Mouse (Mus musculus) liver, adult 2 months (tissue): ENCODE measurements around the gene 2200002J24Rik. TPM values are rescaled to one million over a fixed set of nuclear protein-coding genes. Genes with fewer than 3 reads are reported as not detected.

Experiments used
- DNase-seq: peaks from one replicate; pipeline ENCODE4 v3.0.0-alpha.2; 2011; ENCODE audit warnings: low read depth, low spot score; ENCODE audit errors: extremely low read depth
- H3K27ac ChIP-seq: fragments of 200-500 bp; replicated peaks from 2 replicates; pipeline ENCODE4 v1.5.1; 2012; ENCODE audit warnings: low read depth, mild to moderate bottlenecking, control low read depth, inconsistent platforms, low read length; ENCODE audit not compliant: insufficient read depth
- H3K27me3 ChIP-seq: fragments of 200-500 bp; 2 replicates; pipeline ENCODE4 v1.6.1; 2012; ENCODE audit warnings: mild to moderate bottlenecking, moderate library complexity, low read length, inconsistent platforms; ENCODE audit not compliant: control insufficient read depth, insufficient read depth
- H3K36me3 ChIP-seq: fragments of 200-500 bp; 2 replicates; pipeline ENCODE4 v1.6.1; 2012; ENCODE audit warnings: low read length, inconsistent platforms; ENCODE audit not compliant: control insufficient read depth, insufficient read depth
- H3K4me1 ChIP-seq: fragments of 200-500 bp; 2 replicates; pipeline ENCODE4 v1.6.1; 2011; ENCODE audit warnings: low read length; ENCODE audit not compliant: control insufficient read depth, insufficient read depth
- H3K4me3 ChIP-seq: fragments of 200-500 bp; 2 replicates; pipeline ENCODE4 v1.5.1; 2011; ENCODE audit warnings: low read depth, mild to moderate bottlenecking, control low read depth, low read length, moderate library complexity; ENCODE audit not compliant: insufficient read depth
- H3K79me2 ChIP-seq: fragments of 200-500 bp; 2 replicates; pipeline ENCODE4 v1.6.1; 2012; ENCODE audit warnings: inconsistent platforms, mild to moderate bottlenecking, low read length, moderate library complexity; ENCODE audit not compliant: control insufficient read depth, insufficient read depth
- H3K9ac ChIP-seq: fragments of 200-500 bp; 2 replicates; pipeline ENCODE4 v1.6.1; 2012; ENCODE audit warnings: low read depth, mild to moderate bottlenecking, control low read depth, inconsistent platforms, low read length
- CTCF ChIP-seq: fragments of 200-500 bp; IDR thresholded peaks from 2 replicates; pipeline ENCODE4 v1.5.1; 2011; ENCODE audit warnings: low read depth, low read length, control low read depth
- POLR2A ChIP-seq: fragments of 200-500 bp; IDR thresholded peaks from 2 replicates; pipeline ENCODE4 v1.6.1; 2011; ENCODE audit warnings: low read length, control low read depth; ENCODE audit not compliant: insufficient read depth; ENCODE audit errors: extremely low read depth
- WGBS: fragments of 180-500 bp; shearing (Covaris S2); methylation state at CpG from one replicate; pipeline ENCODE4 v1.1.7; 2018; 5-methylcytosine and 5-hydroxymethylcytosine counted together
- polyA plus RNA-seq: library from polyadenylated mRNA; depleted of rRNA; stranded (reverse); fragments of >200 nt; gene quantifications from 2 replicates; pipeline ENCODE4 v1.2.3, GENCODE M21; 2012
- total RNA-seq: library from RNA; depleted of rRNA; stranded (reverse); fragments of >200 nt; gene quantifications from 2 replicates; pipeline ENCODE4 v1.2.3, GENCODE M21; 2014

The 2200002J24Rik gene
- total and polyA plus RNA-seq, 2 experiments: not detected

DNA sequence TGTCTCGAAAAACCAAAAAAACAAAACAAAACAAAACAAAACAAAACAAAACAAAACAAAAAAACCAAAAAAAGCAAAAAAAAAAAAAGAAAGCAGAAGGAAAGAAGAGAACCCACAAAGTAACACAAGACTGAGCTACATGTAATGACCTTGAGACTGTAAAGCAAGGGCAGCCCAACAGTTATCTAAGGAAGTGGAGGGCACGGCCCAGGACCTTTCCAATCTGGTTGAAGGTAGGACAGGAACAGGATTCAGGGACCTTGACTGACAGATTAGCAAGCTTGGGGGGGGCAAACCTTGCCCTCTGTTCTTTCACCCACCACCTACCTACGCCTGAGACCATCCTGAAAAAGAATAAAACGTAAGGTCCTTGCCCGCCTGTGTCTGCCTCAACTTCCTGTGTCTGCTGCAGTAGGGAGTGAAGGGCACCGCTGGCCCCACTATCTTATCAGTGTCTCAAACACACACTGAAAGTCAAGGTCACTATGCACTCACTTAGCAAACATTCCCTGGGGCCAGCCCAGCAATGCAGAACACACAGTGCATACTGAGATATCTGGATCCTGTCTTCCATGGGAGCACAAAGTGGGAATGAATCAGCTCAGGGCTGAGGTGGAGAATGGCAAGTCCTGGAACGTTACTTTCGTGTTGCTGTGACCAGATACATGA, 7.6 kb downstream of the 2200002J24Rik start:
- peak; percentile 85 for DNase-seq
- H3K4me3 ChIP-seq: no peak overlapping the region
- no peaks in the 10 kb centered on the region for H3K36me3 ChIP-seq
- H3K9ac ChIP-seq: no peak overlapping the region
- peaks cover 9% of the 10 kb centered on the region; the same call in 1 of the 2 replicates for H3K4me1 ChIP-seq
- peak overlapping the region; percentile 14; the same call in 1 of the 2 replicates for H3K27ac ChIP-seq
- TF ChIP-seq POLR2A: no peak
- no peak for TF ChIP-seq CTCF
- WGBS: 16% methylated on average over 8 of the region's 8 CpGs
- H3K27me3 ChIP-seq: no peaks in the 10 kb centered on the region
- H3K79me2 ChIP-seq: no peaks in the 10 kb centered on the region

DNA sequence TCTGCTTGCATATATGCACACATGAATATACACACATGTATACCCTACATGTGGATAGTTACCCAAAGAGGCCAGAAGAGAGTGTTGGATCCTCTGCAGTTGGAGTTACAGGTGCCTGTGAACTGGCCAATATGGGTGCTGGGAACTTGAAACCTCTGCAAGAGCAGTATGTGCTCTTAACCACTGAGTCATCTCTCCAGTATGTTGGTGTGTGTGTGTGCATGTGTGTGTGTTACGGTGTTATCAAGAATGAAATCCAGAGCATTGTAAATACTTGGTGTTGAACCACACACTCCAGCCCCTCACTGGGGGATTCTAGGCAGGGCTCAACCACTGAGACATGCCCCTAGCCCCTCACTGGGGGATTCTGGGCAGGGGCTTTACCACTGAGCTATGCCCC, 8.7 kb downstream of the 2200002J24Rik start:
- 97% methylated on average over 1 of the region's 1 CpGs for WGBS
- no peak for DNase-seq
- no peak overlapping the region for H3K4me3 ChIP-seq

DNA sequence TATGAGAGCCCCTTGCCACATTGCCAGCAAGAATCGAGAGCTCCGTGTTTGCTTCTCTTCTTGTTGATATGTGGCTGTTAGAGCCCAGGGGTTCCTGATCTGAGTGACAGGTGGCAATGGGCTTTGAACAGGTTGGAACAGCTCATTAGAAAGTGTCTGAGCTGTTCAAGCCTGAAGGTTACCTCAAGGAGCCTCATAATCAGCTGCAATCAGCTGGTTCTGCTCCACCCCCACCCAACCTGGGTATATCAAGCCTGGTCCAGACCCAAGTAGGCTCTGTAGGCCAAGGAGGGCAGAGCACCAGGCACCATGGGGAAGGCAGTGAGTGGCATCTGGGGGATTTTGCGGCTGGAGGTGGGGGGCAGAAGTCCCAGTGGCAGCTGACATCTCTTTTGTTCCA, 13.2 kb downstream of the 2200002J24Rik start, which contains the start of gene Atp4a:
Atp4a (plus strand) TSS at position 268 of the 400 bp plus-strand sequence.
- DNase-seq: no peak
- no peak within 1 kb of the TSS for H3K27ac ChIP-seq

More for the DNA sequence above, 8.7 kb downstream of the 2200002J24Rik start:
- TF ChIP-seq CTCF (no peak), POLR2A (no peak)
- Histone ChIP-seq H3K36me3 (no peaks in the 10 kb centered on the region), H3K4me1 (peaks cover 9% of the 10 kb centered on the region; the same call in 1 of the 2 replicates), H3K9ac (no peak overlapping the region), H3K27ac (no peak overlapping the region), H3K27me3 (no peaks in the 10 kb centered on the region), H3K79me2 (no peaks in the 10 kb centered on the region)

DNA sequence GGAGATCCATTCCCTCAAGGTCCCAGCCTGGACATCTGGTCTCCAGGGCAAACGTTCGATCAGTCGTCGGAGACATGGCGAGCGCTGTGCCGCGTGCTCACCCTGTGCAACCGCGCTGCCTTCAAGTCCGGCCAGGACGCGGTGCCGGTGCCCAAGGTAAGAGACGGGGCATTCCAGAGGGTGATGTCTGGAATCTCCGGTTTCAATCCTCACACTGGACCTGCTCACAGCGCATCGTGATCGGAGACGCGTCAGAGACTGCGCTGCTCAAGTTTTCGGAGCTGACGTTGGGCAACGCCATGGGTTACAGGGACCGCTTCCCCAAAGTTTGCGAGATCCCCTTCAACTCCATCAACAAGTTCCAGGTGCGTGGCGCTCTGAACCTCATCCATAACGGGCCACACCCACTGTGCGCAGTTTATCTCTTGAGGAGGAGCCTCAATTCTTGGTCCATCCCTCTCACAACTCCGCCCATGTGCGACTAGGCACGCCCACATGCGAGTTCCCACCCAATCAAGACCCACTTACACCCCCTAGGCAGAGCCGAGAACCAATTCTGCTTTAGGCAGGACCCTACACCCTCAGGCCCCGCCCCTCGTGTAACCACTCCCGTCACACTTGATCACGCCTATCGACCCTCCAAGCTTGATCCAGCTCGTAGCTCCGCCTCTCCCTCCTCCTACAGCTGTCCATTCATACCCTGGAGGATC, 18.4 kb downstream of the 2200002J24Rik start:
- 8% methylated on average over 43 of the region's 43 CpGs for WGBS
- H3K4me1 ChIP-seq: peaks cover 13% of the 10 kb centered on the region
- TF ChIP-seq POLR2A (no peak), CTCF (no peak)
- no peak overlapping the region for H3K27ac ChIP-seq
- no peaks in the 10 kb centered on the region for H3K27me3 ChIP-seq
- H3K9ac ChIP-seq: no peak overlapping the region
- peak; percentile 40 for DNase-seq
- H3K36me3 ChIP-seq: no peaks in the 10 kb centered on the region
- H3K4me3 ChIP-seq: peak overlapping the region; percentile 4; the same call in 1 of the 2 replicates
- no peaks in the 10 kb centered on the region for H3K79me2 ChIP-seq

More for the DNA sequence above, 13.2 kb downstream of the 2200002J24Rik start, which contains the start of gene Atp4a:
- H3K4me3 ChIP-seq: no peak within 1 kb of the TSS
- peaks cover 1% of the 10 kb centered on the region; the same call in 1 of the 2 replicates for H3K4me1 ChIP-seq
- H3K9ac ChIP-seq: no peak within 1 kb of the TSS
- H3K36me3 ChIP-seq: no peaks in the 10 kb centered on the region
- no peaks in the 10 kb centered on the region for H3K27me3 ChIP-seq
- no peaks in the 10 kb centered on the region for H3K79me2 ChIP-seq
- TF ChIP-seq CTCF: no peak
- no peak for TF ChIP-seq POLR2A
- WGBS: 88% methylated on average over 3 of the region's 3 CpGs

DNA sequence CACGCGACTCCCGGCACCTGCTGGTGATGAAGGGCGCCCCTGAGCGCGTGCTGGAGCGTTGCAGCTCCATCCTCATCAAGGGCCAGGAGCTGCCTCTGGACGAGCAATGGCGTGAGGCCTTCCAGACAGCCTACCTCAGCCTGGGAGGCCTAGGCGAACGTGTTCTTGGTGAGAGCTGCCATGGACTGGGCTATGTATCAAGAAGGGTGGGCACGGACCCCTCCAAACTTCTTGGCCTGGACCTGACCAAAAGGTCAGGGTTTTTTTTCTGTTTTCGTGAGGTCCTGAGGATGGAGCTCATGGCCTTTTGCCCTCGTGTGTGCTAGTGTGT, 19.0 kb downstream of the 2200002J24Rik start:
- no peak overlapping the region for H3K9ac ChIP-seq
- peak overlapping the region; percentile 4; the same call in 1 of the 2 replicates for H3K4me3 ChIP-seq
- no peak overlapping the region for H3K27ac ChIP-seq
- no peak for TF ChIP-seq POLR2A
- no peak for TF ChIP-seq CTCF
- H3K27me3 ChIP-seq: no peaks in the 10 kb centered on the region
- no peak for DNase-seq
- H3K4me1 ChIP-seq: peaks cover 13% of the 10 kb centered on the region
- H3K36me3 ChIP-seq: no peaks in the 10 kb centered on the region
- WGBS: 38% methylated on average over 14 of the region's 14 CpGs
- H3K79me2 ChIP-seq: no peaks in the 10 kb centered on the region
